Mouse (Mus musculus) spleen, adult 2 months (tissue): ENCODE results near the gene Gm49373. TPM values are rescaled to one million over a fixed set of nuclear protein-coding genes. Genes with fewer than 3 reads are reported as not detected.

ENCODE experiments used
- DNase-seq, 2 experiments: peaks; one replicate each; pipeline versions ENCODE4 v3.0.0 to v3.0.0-alpha.2; 2012 to 2021; ENCODE audit warnings: low spot score in 2 of 2, low read depth in 1 of 2
- H3K27ac ChIP-seq: fragments of 200-500 bp; 2 replicates; pipeline ENCODE4 v1.5.1; 2012; ENCODE audit warnings: low read length, inconsistent platforms; ENCODE audit not compliant: insufficient read depth
- H3K27me3 ChIP-seq: fragments of 200-500 bp; 2 replicates; pipeline ENCODE4 v1.6.1; 2012; ENCODE audit warnings: mild to moderate bottlenecking, moderate library complexity, low read length, inconsistent platforms; ENCODE audit not compliant: control insufficient read depth, insufficient read depth
- H3K36me3 ChIP-seq: fragments of 200-500 bp; 2 replicates; pipeline ENCODE4 v1.6.1; 2012; ENCODE audit warnings: mild to moderate bottlenecking, low read length, inconsistent platforms; ENCODE audit not compliant: control insufficient read depth, insufficient read depth
- H3K4me1 ChIP-seq: fragments of 200-500 bp; 2 replicates; pipeline ENCODE4 v1.6.1; 2011; ENCODE audit warnings: inconsistent platforms; ENCODE audit not compliant: control insufficient read depth, insufficient read depth, insufficient read length
- H3K4me3 ChIP-seq: fragments of 200-500 bp; 2 replicates; pipeline ENCODE4 v1.5.1; 2011; ENCODE audit warnings: mild to moderate bottlenecking, inconsistent platforms; ENCODE audit not compliant: insufficient read depth, insufficient read length; ENCODE audit errors: extremely low read depth
- CTCF ChIP-seq: fragments of 200-500 bp; IDR thresholded peaks from 2 replicates; pipeline ENCODE4 v1.5.1; 2011; ENCODE audit warnings: mild to moderate bottlenecking, inconsistent platforms; ENCODE audit not compliant: insufficient read depth, insufficient read length, insufficient replicate concordance; ENCODE audit errors: extremely low read depth
- POLR2A ChIP-seq: fragments of 200-500 bp; IDR thresholded peaks from 2 replicates; pipeline ENCODE4 v1.6.1; 2011; ENCODE audit warnings: low read depth, low read length, inconsistent platforms
- WGBS: fragments of 180-500 bp; shearing (Covaris S2); methylation state at CpG from one replicate; pipeline ENCODE4 v1.1.7; 2018; 5-methylcytosine and 5-hydroxymethylcytosine counted together
- polyA plus RNA-seq: library from polyadenylated mRNA; depleted of rRNA; stranded (reverse); fragments of >200 nt; gene quantifications from 2 replicates; pipeline ENCODE4 v1.2.3, GENCODE M21; 2012

Gm49373 gene
- polyA plus RNA-seq, 1 experiment: 0.19 TPM

GRCm38 (mm10) chr9:21028560-21029110, 44.3 kb downstream of the Gm49373 start:
- no peak for DNase-seq
- Histone ChIP-seq H3K27me3 (peaks cover 6% of the 10 kb centered on the region; the same call in 1 of the 2 replicates), H3K36me3 (peaks cover 32% of the 10 kb centered on the region), H3K4me1 (peaks cover 22% of the 10 kb centered on the region), H3K4me3 (no peak overlapping the region), H3K27ac (no peak overlapping the region; the same call in 1 of the 2 replicates)
- no peak for TF ChIP-seq POLR2A
- WGBS: 82% methylated on average over 6 of the region's 6 CpGs

- TF ChIP-seq CTCF: no peak
- no peak for TF ChIP-seq POLR2A
- peaks cover 14% of the 10 kb centered on the region; the same call in 1 of the 2 replicates for H3K4me1 ChIP-seq
- WGBS: 87% methylated on average over 8 of the region's 8 CpGs
- H3K27ac ChIP-seq: no peak overlapping the region
- H3K36me3 ChIP-seq: peaks cover 32% of the 10 kb centered on the region
- H3K4me3 ChIP-seq: no peak overlapping the region
- 0 out of 2 replicates have a peak, but pooled peaks cover 2% of the 10 kb centered on the region for H3K27me3 ChIP-seq
- no peak for DNase-seq
Measured at GRCm38 (mm10) chr9:21027774-21028290, 45.1 kb downstream of the Gm49373 start.

DNA sequence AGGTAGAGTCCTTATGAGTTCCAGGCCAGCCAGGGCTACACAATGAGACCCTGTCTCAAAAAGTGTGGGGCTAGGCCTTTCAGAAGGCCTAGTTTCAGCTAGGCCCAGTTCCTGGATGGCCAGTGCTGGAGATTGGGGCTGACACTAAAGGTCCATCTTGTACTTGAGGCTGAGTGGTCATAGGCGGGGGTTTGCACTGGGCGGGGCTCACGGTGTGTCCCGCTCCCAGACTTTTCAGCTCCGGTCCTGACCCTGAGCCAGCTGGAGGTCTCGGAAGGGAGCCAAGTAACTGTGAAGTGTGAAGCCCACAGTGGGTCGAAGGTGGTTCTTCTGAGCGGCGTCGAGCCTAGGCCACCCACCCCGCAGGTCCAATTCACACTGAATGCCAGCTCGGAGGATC, 46.0 kb downstream of the Gm49373 start:
- peaks cover 8% of the 10 kb centered on the region; the same call in 1 of the 2 replicates for H3K4me1 ChIP-seq
- no peak overlapping the region for H3K4me3 ChIP-seq
- peaks cover 38% of the 10 kb centered on the region for H3K36me3 ChIP-seq
- no peak for DNase-seq
- WGBS: 92% methylated on average over 12 of the region's 12 CpGs
- no peak overlapping the region for H3K27ac ChIP-seq
- TF ChIP-seq CTCF (no peak), POLR2A (no peak)
- H3K27me3 ChIP-seq: no peaks in the 10 kb centered on the region

DNA sequence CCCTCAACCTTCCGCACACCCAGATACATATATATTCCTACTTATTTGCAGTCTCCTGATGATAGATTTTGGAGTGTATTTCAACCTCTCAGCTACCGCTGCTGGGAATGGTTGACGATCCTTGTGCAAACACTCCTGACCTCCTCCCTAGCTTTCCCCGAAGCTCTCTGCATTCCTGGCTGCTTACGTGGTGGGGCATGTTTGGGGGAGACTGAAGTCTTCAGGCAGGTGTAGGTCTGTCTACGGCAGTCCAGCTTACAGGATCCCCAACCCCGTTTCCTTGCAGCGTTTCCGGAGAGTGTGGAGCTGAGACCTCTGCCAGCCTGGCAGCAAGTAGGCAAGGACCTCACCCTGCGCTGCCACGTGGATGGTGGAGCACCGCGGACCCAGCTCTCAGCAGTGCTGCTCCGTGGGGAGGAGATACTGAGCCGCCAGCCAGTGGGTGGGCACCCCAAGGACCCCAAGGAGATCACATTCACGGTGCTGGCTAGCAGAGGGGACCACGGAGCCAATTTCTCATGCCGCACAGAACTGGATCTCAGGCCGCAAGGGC, 47.6 kb downstream of the Gm49373 start:
- H3K4me3 ChIP-seq: no peak overlapping the region
- TF ChIP-seq CTCF (no peak), POLR2A (no peak)
- no peaks in the 10 kb centered on the region for H3K27me3 ChIP-seq
- peaks cover 8% of the 10 kb centered on the region; the same call in 1 of the 2 replicates for H3K4me1 ChIP-seq
- H3K36me3 ChIP-seq: peaks cover 49% of the 10 kb centered on the region
- no peak for DNase-seq
- no peak overlapping the region for H3K27ac ChIP-seq
- WGBS: 94% methylated on average over 19 of the region's 19 CpGs

DNA sequence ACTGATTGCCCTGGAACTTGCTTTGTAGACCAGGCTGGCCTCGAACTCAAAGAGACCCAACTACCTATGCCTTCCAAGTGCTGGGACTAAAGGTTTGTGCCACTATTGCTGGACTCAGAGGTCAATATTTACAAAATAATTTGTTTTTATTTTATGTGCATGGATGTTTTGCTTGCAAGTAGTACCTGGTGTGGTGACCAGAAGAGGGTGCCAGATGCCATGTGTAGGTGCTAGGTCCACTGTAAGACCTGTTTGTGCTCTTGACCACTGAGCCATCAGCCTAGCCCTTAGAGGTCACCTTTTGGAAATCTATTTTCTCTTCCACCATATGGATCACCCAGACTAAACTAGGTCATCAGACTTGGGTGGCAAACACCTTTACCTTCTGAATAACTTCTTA, 50.2 kb downstream of the Gm49373 start:
- 86% methylated on average over 1 of the region's 1 CpGs for WGBS
- H3K27me3 ChIP-seq: no peaks in the 10 kb centered on the region
- no peak overlapping the region for H3K4me3 ChIP-seq
- DNase-seq: no peak
- H3K36me3 ChIP-seq: peaks cover 46% of the 10 kb centered on the region
- H3K4me1 ChIP-seq: peaks cover 3% of the 10 kb centered on the region; the same call in 1 of the 2 replicates
- no peak overlapping the region for H3K27ac ChIP-seq
- TF ChIP-seq CTCF (no peak), POLR2A (no peak)

DNA sequence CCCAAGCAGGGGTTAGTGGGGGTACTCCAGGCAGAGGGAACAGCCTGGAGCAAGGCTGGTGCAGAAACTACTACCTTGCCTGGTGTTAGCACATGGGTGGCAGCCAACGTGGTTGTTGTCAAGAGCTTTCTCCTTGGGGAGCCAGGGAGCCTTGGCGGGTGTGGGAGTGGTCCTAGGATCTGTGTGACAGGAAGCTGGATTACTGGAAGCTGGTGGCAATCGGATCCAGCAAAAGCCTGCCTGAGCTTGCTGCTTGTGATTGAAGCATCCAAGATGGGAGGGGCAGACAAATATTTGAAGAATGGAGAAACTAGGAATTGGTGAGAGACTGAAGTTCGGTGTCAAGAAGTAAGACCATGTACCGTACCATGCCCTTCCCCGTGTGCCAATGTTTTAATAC, 50.6 kb downstream of the Gm49373 start:
- WGBS: 87% methylated on average over 6 of the region's 6 CpGs
- no peak overlapping the region for H3K4me3 ChIP-seq
- DNase-seq: no peak
- H3K36me3 ChIP-seq: peaks cover 44% of the 10 kb centered on the region
- no peaks in the 10 kb centered on the region for H3K27me3 ChIP-seq
- no peak overlapping the region for H3K27ac ChIP-seq
- TF ChIP-seq POLR2A: no peak
- no peak for TF ChIP-seq CTCF
- H3K4me1 ChIP-seq: peaks cover 7% of the 10 kb centered on the region; the same call in 1 of the 2 replicates

DNA sequence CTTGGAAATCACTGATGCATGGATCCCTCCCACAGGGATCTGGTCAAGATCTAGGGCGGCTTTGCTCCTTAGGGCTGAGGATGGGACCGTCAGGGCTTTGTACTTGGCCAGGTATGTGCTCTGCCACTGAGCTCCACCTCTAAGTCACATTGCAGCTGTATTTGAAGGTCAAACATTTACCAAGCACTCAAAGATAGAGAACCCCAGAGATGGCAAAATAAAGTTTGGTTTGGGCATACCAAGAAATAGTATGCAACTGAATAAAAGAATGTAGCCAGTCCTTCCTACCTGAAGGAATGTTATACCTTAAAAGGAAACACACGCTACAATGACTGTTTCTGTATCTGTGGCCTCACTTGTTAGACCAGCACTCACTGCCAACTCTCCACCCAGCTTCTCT, 51.5 kb downstream of the Gm49373 start:
- Histone ChIP-seq H3K27ac (no peak overlapping the region), H3K4me3 (no peak overlapping the region), H3K4me1 (peaks cover 9% of the 10 kb centered on the region; the same call in 1 of the 2 replicates), H3K36me3 (peaks cover 35% of the 10 kb centered on the region), H3K27me3 (no peaks in the 10 kb centered on the region)
- no peak for DNase-seq
- WGBS: 85% methylated on average over 3 of the region's 3 CpGs
- no peak for TF ChIP-seq POLR2A
- no peak for TF ChIP-seq CTCF
